26 mouse cellular contexts compared by ENCODE assay signal in genomic region chr16:13425804-13426203, GRCm38 (mm10).
"Had no signal": no experiment of that assay in that cellular context is flagged by ENCODE, and none has a peak within 500 bp of the region (broad histone marks: within the 10 kb centered on the region; RNA-seq: fewer than 3 reads in every experiment).

No protein-coding gene starts in this region.

- H3K9ac ChIP-seq: heart, embryonic 13.5 days; heart, embryonic 15.5 days; hindbrain, embryonic 13.5 days; hindbrain, embryonic 15.5 days; kidney, embryonic 15.5 days; limb, embryonic 13.5 days; limb, embryonic 15.5 days; liver, embryonic 12.5 days; liver, embryonic 14.5 days had no signal

- H3K4me3 ChIP-seq: heart, adult 2 months; heart, embryonic 13.5 days; heart, embryonic 15.5 days; hindbrain, embryonic 13.5 days; hindbrain, embryonic 15.5 days; kidney, embryonic 15.5 days; limb, embryonic 13.5 days; limb, embryonic 15.5 days; liver, embryonic 12.5 days had no signal

- H3K36me3 ChIP-seq: heart, embryonic 13.5 days; heart, embryonic 15.5 days; hindbrain, embryonic 13.5 days; hindbrain, embryonic 15.5 days; kidney, embryonic 15.5 days; limb, embryonic 13.5 days; limb, embryonic 15.5 days; liver, embryonic 12.5 days had no signal

- H3K27ac ChIP-seq: heart, adult 2 months; heart, embryonic 13.5 days; heart, embryonic 15.5 days; hindbrain, embryonic 13.5 days; hindbrain, embryonic 15.5 days; hindbrain, postnatal 0 days; kidney, embryonic 15.5 days; kidney, postnatal 0 days; limb, embryonic 13.5 days; limb, embryonic 15.5 days; liver, embryonic 12.5 days; liver, embryonic 14.5 days had no signal

- DNase-seq: gastrocnemius, postnatal 14 days; gastrocnemius, postnatal 36 days; heart, adult 11 months; heart, adult 2 months; heart, postnatal 14 days; heart, postnatal 36 days; kidney, adult 11 months; kidney, adult 2 months; kidney, adult 9 months; kidney, postnatal 14 days; kidney, postnatal 36 days; left cerebral cortex, postnatal 4 days; lung, adult 18-20 months had no signal

- H3K4me2 ChIP-seq: heart, embryonic 11.5 days; heart, embryonic 13.5 days; heart, embryonic 15.5 days; hindbrain, embryonic 13.5 days; hindbrain, embryonic 15.5 days; kidney, embryonic 15.5 days; limb, embryonic 13.5 days; limb, embryonic 15.5 days; liver, embryonic 12.5 days had no signal

- H3K4me1 ChIP-seq: hindbrain, embryonic 13.5 days; hindbrain, embryonic 15.5 days; kidney, embryonic 15.5 days; limb, embryonic 13.5 days; limb, embryonic 15.5 days had no signal

- ATAC-seq: hindbrain, postnatal 0 days; intestine, embryonic 16.5 days; liver, embryonic 12.5 days had no signal

- H3K27me3 ChIP-seq: heart, embryonic 13.5 days; heart, embryonic 15.5 days; hindbrain, embryonic 13.5 days; hindbrain, embryonic 15.5 days; kidney, embryonic 15.5 days; limb, embryonic 13.5 days; limb, embryonic 15.5 days; liver, embryonic 12.5 days had no signal

- H3K9me3 ChIP-seq: heart, embryonic 13.5 days; heart, embryonic 15.5 days; hindbrain, embryonic 13.5 days; hindbrain, embryonic 15.5 days; kidney, embryonic 15.5 days; limb, embryonic 13.5 days; limb, embryonic 15.5 days; liver, embryonic 12.5 days had no signal
